Mouse (Mus musculus): ENCODE measurements at regions not wholly inside any gene's neighbourhood (a gene's known extent, or its start where the extent isn't known, plus 50 kb on each side); places are given as distances from the start of the nearest gene placed in this dataset.

- no peaks in the 10 kb centered on the region for H3K9me3 ChIP-seq (ENCODE audit: control insufficient read depth, low read length)
- no peak overlapping the region for H3K4me3 ChIP-seq (ENCODE audit: control insufficient read depth in 1 of 2, insufficient read depth in 1 of 2, low read depth in 1 of 2, low read length in 2 of 2)
- no peak overlapping the region for H3K4me2 ChIP-seq (ENCODE audit: low read length)
- 78% methylated on average over 5 of the region's 5 CpGs for WGBS
- H3K4me1 ChIP-seq (ENCODE audit: control insufficient read depth in 2 of 2, insufficient read depth in 2 of 2, low read length in 2 of 2) = no peaks in the 10 kb centered on the region
- no peak overlapping the region for H3K27ac ChIP-seq (replicated peaks in 1 of 2; ENCODE audit: control insufficient read depth in 1 of 2, insufficient read depth in 1 of 2, low read depth in 2 of 2, low read length in 2 of 2)
- no peak for ATAC-seq (ENCODE audit: insufficient number of reproducible peaks, insufficient read depth, low FRiP score, low read depth)
- no peaks in the 10 kb centered on the region for H3K36me3 ChIP-seq (ENCODE audit: control insufficient read depth, insufficient read depth, low read length)
- no peak overlapping the region for H3K9ac ChIP-seq (ENCODE audit: low read length)
- no peaks in the 10 kb centered on the region for H3K27me3 ChIP-seq (ENCODE audit: control insufficient read depth, insufficient read depth, low read length)
These were observed 874.6 kb upstream of the Lcorl start for GRCm38 (mm10) chr5:46732025-46732424.

- H3K36me3 ChIP-seq (ENCODE audit: control insufficient read depth, insufficient read depth, low read length) = no peaks in the 10 kb centered on the region
- H3K27me3 ChIP-seq (ENCODE audit: control insufficient read depth, insufficient read depth, low read length) = no peaks in the 10 kb centered on the region
- WGBS = 79% methylated on average over 3 of the region's 3 CpGs
- H3K4me2 ChIP-seq (ENCODE audit: low read length) = no peak overlapping the region
- H3K9me3 ChIP-seq (ENCODE audit: control insufficient read depth, low read length) = no peaks in the 10 kb centered on the region
- no peak overlapping the region for H3K4me3 ChIP-seq (ENCODE audit: control insufficient read depth in 1 of 2, insufficient read depth in 1 of 2, low read depth in 1 of 2, low read length in 2 of 2)
- H3K9ac ChIP-seq (ENCODE audit: low read length) = no peak overlapping the region
- no peak for ATAC-seq (ENCODE audit: insufficient number of reproducible peaks, insufficient read depth, low FRiP score, low read depth)
- no peaks in the 10 kb centered on the region for H3K4me1 ChIP-seq (ENCODE audit: control insufficient read depth in 2 of 2, insufficient read depth in 2 of 2, low read length in 2 of 2)
- H3K27ac ChIP-seq (replicated peaks in 1 of 2; ENCODE audit: control insufficient read depth in 1 of 2, insufficient read depth in 1 of 2, low read depth in 2 of 2, low read length in 2 of 2) = no peak overlapping the region
These were observed 873.9 kb upstream of the Lcorl start for GRCm38 (mm10) chr5:46731297-46731696.

- Histone ChIP-seq H3K9me3 (ENCODE audit: control insufficient read depth, low read length) (no peaks in the 10 kb centered on the region), H3K36me3 (ENCODE audit: control insufficient read depth, insufficient read depth, low read length) (no peaks in the 10 kb centered on the region), H3K9ac (ENCODE audit: low read length) (no peak overlapping the region), H3K4me2 (ENCODE audit: low read length) (no peak overlapping the region), H3K27ac (replicated peaks in 1 of 2; ENCODE audit: control insufficient read depth in 1 of 2, insufficient read depth in 1 of 2, low read depth in 2 of 2, low read length in 2 of 2) (no peak overlapping the region), H3K4me3 (ENCODE audit: control insufficient read depth in 1 of 2, insufficient read depth in 1 of 2, low read depth in 1 of 2, low read length in 2 of 2) (no peak overlapping the region), H3K4me1 (ENCODE audit: control insufficient read depth in 2 of 2, insufficient read depth in 2 of 2, low read length in 2 of 2) (no peaks in the 10 kb centered on the region), H3K27me3 (ENCODE audit: control insufficient read depth, insufficient read depth, low read length) (no peaks in the 10 kb centered on the region)
- no peak for ATAC-seq (ENCODE audit: insufficient number of reproducible peaks, insufficient read depth, low FRiP score, low read depth)
- WGBS = 78% methylated on average over 3 of the region's 3 CpGs
These were observed 852.2 kb upstream of the Lcorl start for GRCm38 (mm10) chr5:46709596-46709995.

- no peak for ATAC-seq (ENCODE audit: insufficient number of reproducible peaks, insufficient read depth, low FRiP score, low read depth)
- WGBS = 66% methylated on average over 1 of the region's 1 CpGs
- Histone ChIP-seq H3K4me1 (ENCODE audit: control insufficient read depth in 2 of 2, insufficient read depth in 2 of 2, low read length in 2 of 2) (no peaks in the 10 kb centered on the region), H3K27ac (replicated peaks in 1 of 2; ENCODE audit: control insufficient read depth in 1 of 2, insufficient read depth in 1 of 2, low read depth in 2 of 2, low read length in 2 of 2) (no peak overlapping the region; a peak in 1 of 4 replicates), H3K36me3 (ENCODE audit: control insufficient read depth, insufficient read depth, low read length) (no peaks in the 10 kb centered on the region), H3K4me3 (ENCODE audit: control insufficient read depth in 1 of 2, insufficient read depth in 1 of 2, low read depth in 1 of 2, low read length in 2 of 2) (no peak overlapping the region), H3K4me2 (ENCODE audit: low read length) (no peak overlapping the region), H3K9me3 (ENCODE audit: control insufficient read depth, low read length) (no peaks in the 10 kb centered on the region), H3K27me3 (ENCODE audit: control insufficient read depth, insufficient read depth, low read length) (no peaks in the 10 kb centered on the region), H3K9ac (ENCODE audit: low read length) (no peak overlapping the region)
These were observed 850.4 kb upstream of the Lcorl start for GRCm38 (mm10) chr5:46707845-46708244.

GRCm38 (mm10) chr5:46707021-46707420 is 849.6 kb upstream of the Lcorl start:
- no peak overlapping the region for H3K4me3 ChIP-seq (ENCODE audit: control insufficient read depth in 1 of 2, insufficient read depth in 1 of 2, low read depth in 1 of 2, low read length in 2 of 2)
- no peak overlapping the region for H3K9ac ChIP-seq (ENCODE audit: low read length)
- no peak overlapping the region for H3K27ac ChIP-seq (replicated peaks in 1 of 2; ENCODE audit: control insufficient read depth in 1 of 2, insufficient read depth in 1 of 2, low read depth in 2 of 2, low read length in 2 of 2)
- 89% methylated on average over 5 of the region's 5 CpGs for WGBS
- H3K4me2 ChIP-seq (ENCODE audit: low read length) = no peak overlapping the region
- no peak for ATAC-seq (ENCODE audit: insufficient number of reproducible peaks, insufficient read depth, low FRiP score, low read depth)
- no peaks in the 10 kb centered on the region for H3K4me1 ChIP-seq (ENCODE audit: control insufficient read depth in 2 of 2, insufficient read depth in 2 of 2, low read length in 2 of 2)
- H3K9me3 ChIP-seq (ENCODE audit: control insufficient read depth, low read length) = no peaks in the 10 kb centered on the region
- no peaks in the 10 kb centered on the region for H3K36me3 ChIP-seq (ENCODE audit: control insufficient read depth, insufficient read depth, low read length)
- no peaks in the 10 kb centered on the region for H3K27me3 ChIP-seq (ENCODE audit: control insufficient read depth, insufficient read depth, low read length)

GRCm38 (mm10) chr5:46678007-46678406 is 820.6 kb upstream of the Lcorl start:
- Histone ChIP-seq H3K9ac (ENCODE audit: low read length) (no peak overlapping the region), H3K36me3 (ENCODE audit: control insufficient read depth, insufficient read depth, low read length) (no peaks in the 10 kb centered on the region), H3K9me3 (ENCODE audit: control insufficient read depth, low read length) (no peaks in the 10 kb centered on the region), H3K4me3 (ENCODE audit: control insufficient read depth in 1 of 2, insufficient read depth in 1 of 2, low read depth in 1 of 2, low read length in 2 of 2) (no peak overlapping the region), H3K27me3 (ENCODE audit: control insufficient read depth, insufficient read depth, low read length) (no peaks in the 10 kb centered on the region), H3K4me2 (ENCODE audit: low read length) (no peak overlapping the region), H3K27ac (replicated peaks in 1 of 2; ENCODE audit: control insufficient read depth in 1 of 2, insufficient read depth in 1 of 2, low read depth in 2 of 2, low read length in 2 of 2) (no peak overlapping the region), H3K4me1 (ENCODE audit: control insufficient read depth in 2 of 2, insufficient read depth in 2 of 2, low read length in 2 of 2) (no peaks in the 10 kb centered on the region)
- ATAC-seq (ENCODE audit: insufficient number of reproducible peaks, insufficient read depth, low FRiP score, low read depth) = no peak

GRCm38 (mm10) chr5:46674810-46675502 is 817.5 kb upstream of the Lcorl start:
- no peak for ATAC-seq (ENCODE audit: insufficient number of reproducible peaks, insufficient read depth, low FRiP score, low read depth)
- 74% methylated on average over 3 of the region's 3 CpGs for WGBS
- H3K36me3 ChIP-seq (ENCODE audit: control insufficient read depth, insufficient read depth, low read length) = no peaks in the 10 kb centered on the region
- H3K9me3 ChIP-seq (ENCODE audit: control insufficient read depth, low read length) = no peaks in the 10 kb centered on the region
- no peak overlapping the region for H3K27ac ChIP-seq (replicated peaks in 1 of 2; ENCODE audit: control insufficient read depth in 1 of 2, insufficient read depth in 1 of 2, low read depth in 2 of 2, low read length in 2 of 2)
- no peak overlapping the region for H3K4me3 ChIP-seq (ENCODE audit: control insufficient read depth in 1 of 2, insufficient read depth in 1 of 2, low read depth in 1 of 2, low read length in 2 of 2)
- no peaks in the 10 kb centered on the region for H3K4me1 ChIP-seq (ENCODE audit: control insufficient read depth in 2 of 2, insufficient read depth in 2 of 2, low read length in 2 of 2)
- H3K27me3 ChIP-seq (ENCODE audit: control insufficient read depth, insufficient read depth, low read length) = no peaks in the 10 kb centered on the region
- H3K9ac ChIP-seq (ENCODE audit: low read length) = no peak overlapping the region
- H3K4me2 ChIP-seq (ENCODE audit: low read length) = no peak overlapping the region

GRCm38 (mm10) chr5:46673413-46673812 is 816.0 kb upstream of the Lcorl start:
- H3K9ac ChIP-seq (ENCODE audit: low read length) = no peak overlapping the region
- ATAC-seq (ENCODE audit: insufficient number of reproducible peaks, insufficient read depth, low FRiP score, low read depth) = no peak
- no peak overlapping the region for H3K27ac ChIP-seq (replicated peaks in 1 of 2; ENCODE audit: control insufficient read depth in 1 of 2, insufficient read depth in 1 of 2, low read depth in 2 of 2, low read length in 2 of 2)
- no peaks in the 10 kb centered on the region for H3K4me1 ChIP-seq (ENCODE audit: control insufficient read depth in 2 of 2, insufficient read depth in 2 of 2, low read length in 2 of 2)
- H3K27me3 ChIP-seq (ENCODE audit: control insufficient read depth, insufficient read depth, low read length) = no peaks in the 10 kb centered on the region
- 64% methylated on average over 1 of the region's 1 CpGs for WGBS
- H3K36me3 ChIP-seq (ENCODE audit: control insufficient read depth, insufficient read depth, low read length) = no peaks in the 10 kb centered on the region
- H3K4me3 ChIP-seq (ENCODE audit: control insufficient read depth in 1 of 2, insufficient read depth in 1 of 2, low read depth in 1 of 2, low read length in 2 of 2) = no peak overlapping the region
- no peaks in the 10 kb centered on the region for H3K9me3 ChIP-seq (ENCODE audit: control insufficient read depth, low read length)
- H3K4me2 ChIP-seq (ENCODE audit: low read length) = no peak overlapping the region

Measured in heart, embryonic 14.5 days (tissue).